Mouse (Mus musculus): ENCODE measurements at regions not wholly inside any gene's neighbourhood (a gene's known extent, or its start where the extent isn't known, plus 50 kb on each side); places are given as distances from the start of the nearest gene placed in this dataset.

DNA sequence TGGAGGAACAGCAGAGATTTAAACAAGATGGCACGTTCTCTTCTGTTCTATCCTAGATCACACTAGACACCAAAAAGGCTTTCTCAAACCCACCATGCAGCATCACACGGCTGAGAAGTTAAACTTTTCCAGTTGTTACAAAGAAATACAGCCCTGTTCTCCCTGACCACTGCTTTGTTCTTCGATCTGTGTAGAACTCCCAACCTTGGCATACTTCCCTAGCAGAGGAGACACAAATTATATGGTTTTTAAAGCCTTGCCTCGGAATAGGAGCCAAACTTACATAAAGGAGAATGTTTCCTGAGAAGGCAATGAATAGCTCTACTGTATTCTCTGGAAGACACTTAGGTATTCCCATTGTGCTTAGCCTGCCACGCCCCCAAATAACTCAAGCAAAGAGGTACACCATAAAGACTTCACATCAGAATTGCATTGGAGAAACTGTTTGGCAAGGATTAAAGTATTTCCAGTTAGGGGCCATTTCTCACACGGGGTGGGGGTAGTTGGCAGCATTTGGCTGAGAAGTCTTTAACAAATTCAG, 114.1 kb upstream of the Ccdc122 start:
- ATAC-seq (ENCODE audit: extremely low read depth, insufficient number of reproducible peaks, low FRiP score, poor library complexity, severe bottlenecking) = no peak

GRCm38 (mm10) chr14:76918091-76918490, 118.5 kb upstream of the Ccdc122 start:
- no peak for ATAC-seq (ENCODE audit: extremely low read depth, insufficient number of reproducible peaks, low FRiP score, poor library complexity, severe bottlenecking)

DNA sequence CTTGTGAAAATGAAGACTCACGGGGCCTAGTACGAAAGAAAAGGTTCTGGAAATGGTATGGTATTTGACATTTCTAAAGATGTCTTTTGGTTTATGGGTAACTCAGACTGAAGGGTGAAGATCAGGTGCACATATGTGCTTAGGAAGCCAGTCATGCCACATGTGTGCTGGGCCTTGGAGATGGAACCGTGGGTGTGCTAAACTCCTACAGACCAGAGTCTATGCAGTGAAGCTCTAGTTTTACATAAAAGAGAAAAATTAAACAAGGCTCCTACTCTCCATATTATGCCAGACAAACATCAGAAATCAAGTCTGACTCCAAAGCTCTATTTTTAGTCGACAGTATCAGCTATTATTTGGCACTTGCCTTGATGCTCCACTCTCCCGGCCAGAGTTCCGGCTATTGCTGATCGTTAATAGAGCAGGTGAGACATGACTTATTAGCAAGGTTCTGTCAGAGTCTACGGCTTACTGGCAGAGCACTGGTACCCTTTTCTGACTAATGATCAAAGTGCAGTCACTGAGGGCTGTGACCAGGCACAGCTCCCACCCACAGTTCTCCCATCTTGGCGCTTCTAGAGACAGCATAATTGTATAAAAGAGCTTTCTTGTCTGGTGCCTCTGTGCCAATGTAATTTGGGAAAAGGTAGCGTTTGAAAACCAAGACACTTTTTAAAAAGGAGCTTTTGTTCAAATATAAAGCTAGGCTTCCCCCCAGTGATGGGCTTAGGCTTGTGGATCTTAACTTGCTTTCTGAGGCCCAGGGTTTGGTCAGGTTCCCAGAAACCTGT, 119.2 kb upstream of the Ccdc122 start:
- ATAC-seq (ENCODE audit: extremely low read depth, insufficient number of reproducible peaks, low FRiP score, poor library complexity, severe bottlenecking) = no peak

DNA sequence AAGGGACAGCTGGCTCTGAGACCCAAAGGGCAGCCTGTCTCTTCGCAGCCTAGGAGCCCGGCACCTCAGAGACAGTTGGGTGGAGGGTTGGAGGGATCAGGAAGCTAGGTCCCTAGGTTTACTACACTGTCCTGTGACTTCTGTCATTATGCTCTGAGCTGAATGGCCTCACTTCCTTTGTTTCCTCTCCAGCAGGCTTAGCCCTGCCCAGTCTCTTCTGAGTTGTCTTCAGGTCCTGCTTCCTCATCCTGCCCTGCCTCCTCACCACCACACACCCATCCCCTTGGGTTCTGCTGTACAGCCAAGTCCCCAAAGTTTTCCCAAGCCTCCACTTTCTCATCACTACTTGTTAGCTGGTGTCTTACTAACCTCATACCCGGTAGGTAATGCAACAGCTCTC, 122.7 kb upstream of the Ccdc122 start:
- ATAC-seq (ENCODE audit: extremely low read depth, insufficient number of reproducible peaks, low FRiP score, poor library complexity, severe bottlenecking) = no peak

DNA sequence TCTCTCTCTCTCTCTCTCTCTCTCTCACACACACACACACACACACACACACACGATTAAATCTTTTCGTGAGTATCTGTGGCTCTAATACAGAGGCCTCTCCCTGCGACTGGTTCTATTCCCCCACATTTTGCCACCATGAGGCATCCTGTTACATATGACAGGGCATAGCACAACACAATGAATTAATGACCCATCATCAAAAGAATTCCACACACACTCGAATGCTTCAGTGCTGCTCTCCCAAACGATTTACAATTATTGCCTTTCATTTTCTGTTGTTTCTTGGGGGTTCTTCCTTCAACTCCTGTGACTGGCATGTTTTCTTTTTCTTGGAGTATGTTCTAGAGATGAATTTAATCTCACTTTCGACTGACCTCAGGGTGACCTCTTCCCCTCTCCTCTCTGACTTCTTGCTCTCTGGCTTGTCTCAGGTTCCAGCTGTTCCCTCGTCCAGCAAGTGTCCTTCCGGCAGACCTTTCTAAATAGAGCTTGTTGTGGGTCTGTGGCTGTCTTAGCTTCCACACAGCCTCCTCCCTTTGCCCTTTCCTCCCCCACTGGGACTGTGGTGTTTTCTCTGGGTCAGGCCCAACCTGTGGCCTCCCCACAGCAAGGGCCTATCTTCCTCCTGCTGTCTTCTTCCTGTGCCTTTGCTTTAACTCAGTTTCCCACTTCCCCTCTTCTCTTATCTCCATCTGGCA, 124.1 kb upstream of the Ccdc122 start:
- no peak for ATAC-seq (ENCODE audit: extremely low read depth, insufficient number of reproducible peaks, low FRiP score, poor library complexity, severe bottlenecking)

GRCm38 (mm10) chr14:76911271-76911670, 125.3 kb upstream of the Ccdc122 start:
- no peak for ATAC-seq (ENCODE audit: extremely low read depth, insufficient number of reproducible peaks, low FRiP score, poor library complexity, severe bottlenecking)

GRCm38 (mm10) chr14:76910186-76910585, 126.4 kb upstream of the Ccdc122 start:
- ATAC-seq (ENCODE audit: extremely low read depth, insufficient number of reproducible peaks, low FRiP score, poor library complexity, severe bottlenecking) = no peak

DNA sequence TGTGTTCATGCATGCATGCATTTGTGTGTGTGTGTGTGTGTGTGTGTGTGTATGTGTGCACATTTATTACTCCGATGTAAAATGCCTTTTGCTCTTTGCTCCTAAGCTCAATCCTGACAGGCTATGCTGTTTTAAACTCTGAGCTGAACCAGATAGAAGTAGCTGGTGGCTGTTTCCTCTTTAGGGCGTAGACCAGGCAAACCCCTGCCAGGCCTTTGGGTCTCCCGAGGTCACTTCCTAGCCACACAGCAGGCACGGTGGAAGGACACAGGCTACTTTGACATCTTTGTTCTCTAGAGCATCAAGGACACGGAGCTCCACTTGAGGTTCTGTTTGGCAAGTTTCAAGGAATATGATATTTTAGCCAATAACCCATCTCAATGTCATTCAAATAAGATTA, 128.6 kb upstream of the Ccdc122 start:
- no peak for ATAC-seq (ENCODE audit: extremely low read depth, insufficient number of reproducible peaks, low FRiP score, poor library complexity, severe bottlenecking)

- no peak for ATAC-seq (ENCODE audit: extremely low read depth, insufficient number of reproducible peaks, low FRiP score, poor library complexity, severe bottlenecking)
These were observed 133.4 kb upstream of the Ccdc122 start for GRCm38 (mm10) chr14:76902962-76903757.

DNA sequence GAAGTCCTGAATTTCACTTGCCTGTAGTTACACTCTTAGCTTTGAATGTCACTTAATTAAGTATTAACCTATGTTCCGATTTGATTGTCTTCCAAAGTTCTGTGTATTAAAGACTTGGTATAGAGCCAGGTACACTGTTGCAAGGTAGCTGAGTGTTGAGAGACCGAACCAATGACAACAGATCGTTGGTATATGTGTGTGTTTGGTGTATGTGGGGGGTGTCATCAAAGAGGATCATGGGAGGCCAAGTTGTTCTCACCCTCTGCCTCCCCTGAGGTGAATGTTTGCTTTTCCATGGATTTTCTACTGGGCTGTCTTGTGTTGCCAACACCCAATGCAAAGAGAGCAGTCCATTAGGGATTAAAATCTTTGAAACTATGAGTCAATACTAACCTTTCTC, 135.1 kb upstream of the Ccdc122 start:
- ATAC-seq (ENCODE audit: extremely low read depth, insufficient number of reproducible peaks, low FRiP score, poor library complexity, severe bottlenecking) = no peak

DNA sequence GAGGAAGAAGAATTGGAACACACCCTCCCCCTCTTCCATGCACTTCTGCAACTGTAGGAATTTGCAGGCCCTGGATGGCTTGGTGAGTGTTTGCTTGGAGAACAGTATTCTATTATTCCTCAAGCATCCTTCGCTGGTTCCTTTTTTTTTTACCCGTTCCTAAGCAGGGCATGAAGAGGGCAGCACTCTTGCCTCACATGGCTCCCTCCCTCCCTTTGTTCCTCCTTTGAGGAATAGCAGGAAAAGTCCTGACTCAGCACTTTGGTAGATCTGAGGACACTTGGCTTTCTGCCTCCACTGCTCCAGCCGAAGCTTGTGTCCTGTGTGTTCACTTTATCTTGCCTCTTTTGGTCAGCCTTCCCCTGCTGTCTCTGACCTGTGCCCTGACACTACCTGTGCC, 137.2 kb upstream of the Ccdc122 start:
- ATAC-seq (ENCODE audit: extremely low read depth, insufficient number of reproducible peaks, low FRiP score, poor library complexity, severe bottlenecking) = no peak

- no peak for ATAC-seq (ENCODE audit: extremely low read depth, insufficient number of reproducible peaks, low FRiP score, poor library complexity, severe bottlenecking)
These were observed 148.9 kb upstream of the Ccdc122 start for GRCm38 (mm10) chr14:76887708-76888107.

DNA sequence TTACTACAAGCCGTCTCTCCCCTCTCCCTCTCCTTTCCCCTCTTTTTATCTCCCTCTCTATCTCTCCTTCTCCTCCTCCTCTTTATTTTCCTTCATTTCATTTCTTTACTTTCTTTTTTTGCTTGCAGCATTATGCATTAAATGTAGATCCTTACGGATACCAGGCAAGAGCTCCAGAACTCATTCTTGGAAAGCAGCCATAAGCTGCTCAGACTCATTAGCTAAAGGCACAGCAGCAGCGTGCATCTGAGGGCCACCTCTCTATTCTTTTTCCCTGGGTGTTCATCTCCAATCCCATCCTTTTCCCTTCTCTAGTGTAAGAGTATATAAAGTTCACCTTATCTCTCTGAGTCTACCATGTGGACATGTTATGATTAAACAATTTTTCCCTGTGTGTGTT, 149.4 kb upstream of the Ccdc122 start:
- ATAC-seq (ENCODE audit: extremely low read depth, insufficient number of reproducible peaks, low FRiP score, poor library complexity, severe bottlenecking) = no peak

DNA sequence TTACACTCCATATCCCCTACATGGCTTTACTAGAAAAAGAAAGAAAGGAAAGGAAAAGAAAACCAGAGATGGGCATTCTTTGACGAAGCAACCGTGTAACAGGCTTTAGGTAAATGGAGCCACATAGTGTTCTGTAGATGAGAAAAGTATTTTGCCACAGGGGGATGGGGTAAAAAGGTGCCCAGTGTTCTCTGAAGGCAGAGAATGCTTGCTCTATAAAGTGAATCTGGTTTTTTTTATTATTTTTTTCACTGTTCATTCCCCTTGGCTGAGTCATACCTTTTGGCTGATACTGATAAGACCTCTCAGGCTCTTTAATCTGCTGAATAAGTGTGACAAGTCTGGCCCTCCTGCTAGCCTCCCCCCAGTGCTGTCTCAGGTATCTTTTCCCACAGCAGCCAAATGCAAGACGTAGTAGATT, 153.3 kb upstream of the Ccdc122 start:
- ATAC-seq (ENCODE audit: extremely low read depth, insufficient number of reproducible peaks, low FRiP score, poor library complexity, severe bottlenecking) = no peak

- no peak for ATAC-seq (ENCODE audit: extremely low read depth, insufficient number of reproducible peaks, low FRiP score, poor library complexity, severe bottlenecking)
These were observed 153.8 kb upstream of the Ccdc122 start for GRCm38 (mm10) chr14:76882711-76883171.

DNA sequence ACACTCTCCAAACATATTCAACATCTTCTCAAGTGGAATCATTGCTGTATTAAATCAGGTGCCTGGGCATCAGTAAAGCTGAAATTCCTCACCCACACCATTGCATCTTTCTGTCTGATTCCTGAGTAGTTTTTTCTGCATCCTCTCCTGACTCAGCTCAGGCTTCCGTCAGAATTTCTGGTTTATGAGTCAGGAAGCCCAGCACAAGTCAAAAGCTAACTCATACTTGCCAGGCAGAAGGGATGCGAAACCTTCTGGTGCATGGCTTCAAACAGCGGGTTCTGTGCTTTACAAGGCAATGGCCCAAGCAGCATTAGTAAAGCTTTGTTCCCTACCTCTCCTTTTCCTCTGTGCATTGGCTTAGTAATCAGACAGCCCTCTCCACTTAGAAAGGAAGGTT, 155.7 kb upstream of the Ccdc122 start:
- no peak for ATAC-seq (ENCODE audit: extremely low read depth, insufficient number of reproducible peaks, low FRiP score, poor library complexity, severe bottlenecking)

DNA sequence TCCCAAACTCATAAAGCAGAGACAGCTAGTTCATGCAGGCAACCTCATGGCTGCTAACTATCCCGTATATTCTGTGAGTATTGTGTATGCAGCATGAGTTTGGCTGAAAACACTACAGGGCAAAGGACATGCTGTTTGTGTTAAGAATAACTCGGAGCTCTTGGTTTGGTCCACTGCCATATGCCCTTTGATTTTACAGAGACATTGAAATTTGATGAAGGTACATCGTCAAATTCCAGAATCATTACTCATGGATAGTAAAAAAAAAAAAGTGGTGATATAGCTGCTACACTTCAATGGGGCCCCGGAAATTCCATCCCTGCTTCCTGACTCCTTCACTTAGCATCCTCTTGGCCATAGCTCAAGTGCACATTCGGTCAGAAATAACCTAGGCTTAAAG, 159.3 kb upstream of the Ccdc122 start:
- no peak for ATAC-seq (ENCODE audit: extremely low read depth, insufficient number of reproducible peaks, low FRiP score, poor library complexity, severe bottlenecking)

DNA sequence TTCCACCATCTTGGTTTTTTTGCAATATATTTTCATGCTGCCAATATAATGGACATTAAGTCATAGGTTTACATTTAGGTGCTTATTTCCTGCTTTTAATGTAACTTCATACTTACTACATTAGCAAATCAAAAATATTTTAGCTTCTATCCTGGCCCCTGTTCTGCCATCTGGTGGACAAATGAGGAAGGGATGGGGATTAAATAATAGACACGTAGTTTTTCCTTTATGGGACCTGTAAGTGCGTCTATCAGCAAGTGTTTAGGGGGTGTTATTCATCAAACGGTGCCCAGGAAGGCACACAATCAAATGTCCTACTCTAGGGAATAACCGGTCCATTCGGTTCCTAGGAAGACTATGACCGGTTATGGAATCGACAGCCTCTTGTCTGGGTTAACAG, 160.6 kb upstream of the Ccdc122 start:
- no peak for ATAC-seq (ENCODE audit: extremely low read depth, insufficient number of reproducible peaks, low FRiP score, poor library complexity, severe bottlenecking)

- ATAC-seq (ENCODE audit: extremely low read depth, insufficient number of reproducible peaks, low FRiP score, poor library complexity, severe bottlenecking) = no peak
These were observed 161.2 kb upstream of the Ccdc122 start for GRCm38 (mm10) chr14:76875266-76875900.
